Mouse (Mus musculus): Measurements from ENCODE around the gene Tex2.
"Not testable (repeated sequence)": the region's sequence is repeated elsewhere in the genome, so short reads cannot be mapped to it uniquely, and the experiment has no call there.

Gene Tex2

GRCm38 (mm10) chr11:106612961-106613637 lies at the start of gene Tex2:
TSS of gene Tex2 (minus strand) at chr11:106613423.
- peak; percentile 90 to 94 for DNase-seq (ENCODE audit: low spot score in 2 of 2)

GRCm38 (mm10) chr11:106662634-106663407 lies 49.6 kb upstream of the Tex2 start:
- no peak for DNase-seq (ENCODE audit: low spot score in 2 of 2)

GRCm38 (mm10) chr11:106660453-106661081 lies 47.3 kb upstream of the Tex2 start:
- DNase-seq (ENCODE audit: low spot score in 2 of 2) = peak in 1 of 2 experiments; percentile 35

- DNase-seq (ENCODE audit: low spot score in 2 of 2) = no peak
Measured at GRCm38 (mm10) chr11:106659598-106660295, 46.5 kb upstream of the Tex2 start.

- no peak for DNase-seq (ENCODE audit: low spot score in 2 of 2)
Measured at GRCm38 (mm10) chr11:106658051-106658880, 45.0 kb upstream of the Tex2 start.

- not testable (repeated sequence) for DNase-seq (ENCODE audit: low spot score in 2 of 2)
Measured at GRCm38 (mm10) chr11:106656896-106657498, 43.8 kb upstream of the Tex2 start.

- peak; percentile 46 to 74 for DNase-seq (ENCODE audit: low spot score in 2 of 2)
Measured at GRCm38 (mm10) chr11:106648347-106648746, 35.1 kb upstream of the Tex2 start.

GRCm38 (mm10) chr11:106642966-106643637 lies 29.9 kb upstream of the Tex2 start:
- no peak for DNase-seq (ENCODE audit: low spot score in 2 of 2)

GRCm38 (mm10) chr11:106641580-106641979 lies 28.4 kb upstream of the Tex2 start:
- no peak for DNase-seq (ENCODE audit: low spot score in 2 of 2)

GRCm38 (mm10) chr11:106640059-106640458 lies 26.8 kb upstream of the Tex2 start:
- no peak for DNase-seq (ENCODE audit: low spot score in 2 of 2)

- DNase-seq (ENCODE audit: low spot score in 2 of 2) = no peak
Measured at GRCm38 (mm10) chr11:106639356-106639692, 26.1 kb upstream of the Tex2 start.

- DNase-seq (ENCODE audit: low spot score in 2 of 2) = no peak
Measured at GRCm38 (mm10) chr11:106638551-106639355, 25.5 kb upstream of the Tex2 start.

GRCm38 (mm10) chr11:106637754-106638153 lies 24.5 kb upstream of the Tex2 start:
- DNase-seq (ENCODE audit: low spot score in 2 of 2) = no peak

- DNase-seq (ENCODE audit: low spot score in 2 of 2) = no peak
Measured at GRCm38 (mm10) chr11:106635946-106636345, 22.7 kb upstream of the Tex2 start.

- DNase-seq (ENCODE audit: low spot score in 2 of 2) = not testable (repeated sequence)
Measured at GRCm38 (mm10) chr11:106634175-106634574, 21.0 kb upstream of the Tex2 start.

GRCm38 (mm10) chr11:106633456-106633855 lies 20.2 kb upstream of the Tex2 start:
- DNase-seq (ENCODE audit: low spot score in 2 of 2) = no peak

- DNase-seq (ENCODE audit: low spot score in 2 of 2) = peak; percentile 47 to 71
Measured at GRCm38 (mm10) chr11:106627692-106628091, 14.5 kb upstream of the Tex2 start.

GRCm38 (mm10) chr11:106625577-106625976 lies 12.4 kb upstream of the Tex2 start:
- DNase-seq (ENCODE audit: low spot score in 2 of 2) = no peak

- DNase-seq (ENCODE audit: low spot score in 2 of 2) = no peak
Measured at GRCm38 (mm10) chr11:106623629-106624028, 10.4 kb upstream of the Tex2 start.

Measured in spleen, postnatal 14 days (tissue).